Mouse (Mus musculus): ENCODE results near the gene Pcdh15. TPM values are rescaled to one million over a fixed set of nuclear protein-coding genes. Genes with fewer than 3 reads are reported as not detected.

The Pcdh15 gene
- polyA plus RNA-seq, 1 experiment from 2014 or later: 2.9 TPM

GRCm38 (mm10) chr10:74579924-74580323 lies 1480.8 kb downstream of the Pcdh15 start:
- no peaks in the 10 kb centered on the region for H3K36me3 ChIP-seq
- H3K9me3 ChIP-seq (replicated peaks): no peaks in the 10 kb centered on the region
- ATAC-seq (ENCODE audit: insufficient number of reproducible peaks, low FRiP score, low TSS enrichment, low read depth): no peak
- H3K9ac ChIP-seq: no peak overlapping the region
- no peak overlapping the region for H3K4me2 ChIP-seq (replicated peaks)
- H3K4me3 ChIP-seq (replicated peaks): no peak overlapping the region
- H3K27ac ChIP-seq (replicated peaks): no peak overlapping the region
- H3K4me1 ChIP-seq: no peaks in the 10 kb centered on the region
- no peaks in the 10 kb centered on the region for H3K27me3 ChIP-seq
- WGBS: 86% methylated on average over 2 of the region's 2 CpGs

- Histone ChIP-seq H3K27ac (replicated peaks) (no peak overlapping the region), H3K4me3 (replicated peaks) (no peak overlapping the region), H3K9ac (no peak overlapping the region), H3K9me3 (replicated peaks) (no peaks in the 10 kb centered on the region), H3K4me2 (replicated peaks) (no peak overlapping the region), H3K4me1 (no peaks in the 10 kb centered on the region), H3K36me3 (no peaks in the 10 kb centered on the region), H3K27me3 (no peaks in the 10 kb centered on the region)
- no peak for ATAC-seq (ENCODE audit: insufficient number of reproducible peaks, low FRiP score, low TSS enrichment, low read depth)
- 63% methylated on average over 3 of the region's 3 CpGs for WGBS
These were observed 1492.7 kb downstream of the Pcdh15 start for GRCm38 (mm10) chr10:74591799-74592198.

- no peaks in the 10 kb centered on the region for H3K9me3 ChIP-seq (replicated peaks)
- H3K36me3 ChIP-seq: no peaks in the 10 kb centered on the region
- 81% methylated on average over 2 of the region's 2 CpGs for WGBS
- H3K27ac ChIP-seq (replicated peaks): no peak overlapping the region
- H3K4me2 ChIP-seq (replicated peaks): no peak overlapping the region
- no peaks in the 10 kb centered on the region for H3K27me3 ChIP-seq
- ATAC-seq (ENCODE audit: insufficient number of reproducible peaks, low FRiP score, low TSS enrichment, low read depth): no peak
- H3K4me1 ChIP-seq: no peaks in the 10 kb centered on the region
- H3K9ac ChIP-seq: no peak overlapping the region
- no peak overlapping the region for H3K4me3 ChIP-seq (replicated peaks)
These were observed 1508.5 kb downstream of the Pcdh15 start for GRCm38 (mm10) chr10:74607683-74608082.

GRCm38 (mm10) chr10:74621837-74622236 lies 1522.7 kb downstream of the Pcdh15 start:
- Histone ChIP-seq H3K27me3 (no peaks in the 10 kb centered on the region), H3K4me1 (no peaks in the 10 kb centered on the region), H3K9me3 (replicated peaks) (no peaks in the 10 kb centered on the region), H3K36me3 (no peaks in the 10 kb centered on the region), H3K27ac (replicated peaks) (no peak overlapping the region), H3K4me3 (replicated peaks) (no peak overlapping the region), H3K4me2 (replicated peaks) (no peak overlapping the region), H3K9ac (no peak overlapping the region)
- no peak for ATAC-seq (ENCODE audit: insufficient number of reproducible peaks, low FRiP score, low TSS enrichment, low read depth)
- 42% methylated on average over 2 of the region's 2 CpGs for WGBS

- Histone ChIP-seq H3K27me3 (no peaks in the 10 kb centered on the region), H3K9me3 (replicated peaks) (no peaks in the 10 kb centered on the region), H3K9ac (no peak overlapping the region), H3K4me3 (replicated peaks) (no peak overlapping the region), H3K4me1 (no peaks in the 10 kb centered on the region), H3K4me2 (replicated peaks) (no peak overlapping the region), H3K36me3 (no peaks in the 10 kb centered on the region), H3K27ac (replicated peaks) (no peak overlapping the region)
- ATAC-seq (ENCODE audit: insufficient number of reproducible peaks, low FRiP score, low TSS enrichment, low read depth): no peak
- WGBS: 55% methylated on average over 4 of the region's 4 CpGs
These were observed 1526.6 kb downstream of the Pcdh15 start for GRCm38 (mm10) chr10:74625715-74626114.

- no peaks in the 10 kb centered on the region for H3K27me3 ChIP-seq
- WGBS: 40% methylated on average over 10 of the region's 10 CpGs
- no peak overlapping the region for H3K4me3 ChIP-seq (replicated peaks)
- H3K9me3 ChIP-seq (replicated peaks): no peaks in the 10 kb centered on the region
- no peaks in the 10 kb centered on the region for H3K4me1 ChIP-seq
- no peak overlapping the region for H3K4me2 ChIP-seq (replicated peaks)
- no peak for ATAC-seq (ENCODE audit: insufficient number of reproducible peaks, low FRiP score, low TSS enrichment, low read depth)
- H3K27ac ChIP-seq (replicated peaks): no peak overlapping the region
- no peak overlapping the region for H3K9ac ChIP-seq
- H3K36me3 ChIP-seq: no peaks in the 10 kb centered on the region
These were observed 1527.5 kb downstream of the Pcdh15 start for GRCm38 (mm10) chr10:74626596-74626995.

GRCm38 (mm10) chr10:74631314-74631713 lies 1532.2 kb downstream of the Pcdh15 start:
- H3K9me3 ChIP-seq (replicated peaks): no peaks in the 10 kb centered on the region

GRCm38 (mm10) chr10:74637040-74637439 lies 1537.9 kb downstream of the Pcdh15 start:
- WGBS: 49% methylated on average over 4 of the region's 4 CpGs

More at GRCm38 (mm10) chr10:74631314-74631713, 1532.2 kb downstream of the Pcdh15 start:
- Histone ChIP-seq H3K4me1 (no peaks in the 10 kb centered on the region), H3K36me3 (no peaks in the 10 kb centered on the region), H3K27me3 (no peaks in the 10 kb centered on the region), H3K4me3 (replicated peaks) (no peak overlapping the region), H3K4me2 (replicated peaks) (no peak overlapping the region), H3K27ac (replicated peaks) (no peak overlapping the region), H3K9ac (no peak overlapping the region)
- no peak for ATAC-seq (ENCODE audit: insufficient number of reproducible peaks, low FRiP score, low TSS enrichment, low read depth)
- 81% methylated on average over 9 of the region's 9 CpGs for WGBS

GRCm38 (mm10) chr10:74642125-74642524 lies 1543.0 kb downstream of the Pcdh15 start:
- no peak for ATAC-seq (ENCODE audit: insufficient number of reproducible peaks, low FRiP score, low TSS enrichment, low read depth)
- Histone ChIP-seq H3K27ac (replicated peaks) (no peak overlapping the region), H3K4me2 (replicated peaks) (no peak overlapping the region), H3K9me3 (replicated peaks) (no peaks in the 10 kb centered on the region), H3K4me3 (replicated peaks) (no peak overlapping the region), H3K4me1 (no peaks in the 10 kb centered on the region), H3K36me3 (no peaks in the 10 kb centered on the region), H3K9ac (no peak overlapping the region), H3K27me3 (no peaks in the 10 kb centered on the region)
- WGBS: 55% methylated on average over 6 of the region's 6 CpGs

More at GRCm38 (mm10) chr10:74637040-74637439, 1537.9 kb downstream of the Pcdh15 start:
- Histone ChIP-seq H3K27ac (replicated peaks) (no peak overlapping the region), H3K36me3 (no peaks in the 10 kb centered on the region), H3K4me1 (no peaks in the 10 kb centered on the region), H3K4me3 (replicated peaks) (no peak overlapping the region), H3K4me2 (replicated peaks) (no peak overlapping the region), H3K9ac (no peak overlapping the region), H3K27me3 (no peaks in the 10 kb centered on the region), H3K9me3 (replicated peaks) (no peaks in the 10 kb centered on the region)
- no peak for ATAC-seq (ENCODE audit: insufficient number of reproducible peaks, low FRiP score, low TSS enrichment, low read depth)

- Histone ChIP-seq H3K9me3 (replicated peaks) (no peaks in the 10 kb centered on the region), H3K4me1 (no peaks in the 10 kb centered on the region), H3K27me3 (no peaks in the 10 kb centered on the region), H3K9ac (no peak overlapping the region), H3K4me2 (replicated peaks) (no peak overlapping the region), H3K36me3 (no peaks in the 10 kb centered on the region), H3K4me3 (replicated peaks) (no peak overlapping the region), H3K27ac (replicated peaks) (no peak overlapping the region)
- 79% methylated on average over 1 of the region's 1 CpGs for WGBS
- ATAC-seq (ENCODE audit: insufficient number of reproducible peaks, low FRiP score, low TSS enrichment, low read depth): no peak
These were observed 1564.0 kb downstream of the Pcdh15 start for GRCm38 (mm10) chr10:74663171-74663570.

- WGBS: 32% methylated on average over 4 of the region's 4 CpGs
- no peak overlapping the region for H3K4me2 ChIP-seq (replicated peaks)
- no peaks in the 10 kb centered on the region for H3K36me3 ChIP-seq
- no peak overlapping the region for H3K27ac ChIP-seq (replicated peaks)
- no peak for ATAC-seq (ENCODE audit: insufficient number of reproducible peaks, low FRiP score, low TSS enrichment, low read depth)
- H3K4me1 ChIP-seq: 0 out of 2 replicates have a peak, but pooled peaks cover 2% of the 10 kb centered on the region
- H3K4me3 ChIP-seq (replicated peaks): no peak overlapping the region
- H3K9ac ChIP-seq: no peak overlapping the region
- H3K9me3 ChIP-seq (replicated peaks): no peaks in the 10 kb centered on the region
- no peaks in the 10 kb centered on the region for H3K27me3 ChIP-seq
These were observed 1580.9 kb downstream of the Pcdh15 start for GRCm38 (mm10) chr10:74680016-74680491.

- Histone ChIP-seq H3K4me2 (replicated peaks) (0 out of 2 replicates have a peak overlapping the region, but pooled peaks have one; percentile 8), H3K27me3 (no peaks in the 10 kb centered on the region), H3K9me3 (replicated peaks) (no peaks in the 10 kb centered on the region), H3K9ac (no peak overlapping the region), H3K4me3 (replicated peaks) (no peak overlapping the region), H3K27ac (replicated peaks) (0 out of 2 replicates have a peak overlapping the region, but pooled peaks have one; percentile 34), H3K36me3 (no peaks in the 10 kb centered on the region), H3K4me1 (0 out of 2 replicates have a peak, but pooled peaks cover 2% of the 10 kb centered on the region)
- ATAC-seq (ENCODE audit: insufficient number of reproducible peaks, low FRiP score, low TSS enrichment, low read depth): no peak
- WGBS: 6% methylated on average over 1 of the region's 1 CpGs
These were observed 1581.4 kb downstream of the Pcdh15 start for GRCm38 (mm10) chr10:74680559-74680958.

Data from embryonic facial prominence, embryonic 15.5 days (tissue).